Mouse (Mus musculus): ENCODE results near the gene Mybpc2. TPM values are rescaled to one million over a fixed set of nuclear protein-coding genes. Genes with fewer than 3 reads are reported as not detected.

Gene Mybpc2
- polyA plus RNA-seq, 1 experiment from 2014 or later = 0.05 TPM

GRCm38 (mm10) chr7:44469677-44470675 is 54.5 kb downstream of the Mybpc2 start:
- no peaks in the 10 kb centered on the region for H3K36me3 ChIP-seq (replicated peaks; ENCODE audit: control insufficient read depth, insufficient read depth)
- peak overlapping the region; percentile 93; the same call in 1 of the 2 replicates for H3K27ac ChIP-seq
- peak overlapping the region; percentile 28; the same call in 1 of the 2 replicates for H3K9ac ChIP-seq
- no peaks in the 10 kb centered on the region for H3K9me3 ChIP-seq (ENCODE audit: control insufficient read depth, low read length)
- DNase-seq (ENCODE audit: low spot score) (no peak), ATAC-seq (ENCODE audit: low FRiP score) (no peak)
- no peak overlapping the region for H3K4me3 ChIP-seq (replicated peaks; ENCODE audit: low read length)
- H3K4me2 ChIP-seq (replicated peaks) = 0 out of 2 replicates have a peak overlapping the region, but pooled peaks have one; percentile 65
- no peaks in the 10 kb centered on the region for H3K27me3 ChIP-seq (ENCODE audit: control insufficient read depth, insufficient read depth, low read length)
- H3K4me1 ChIP-seq (replicated peaks; ENCODE audit: control insufficient read depth, insufficient read depth, low read length) = peaks cover 37% of the 10 kb centered on the region
- WGBS = 90% methylated on average over 16 of the region's 16 CpGs

GRCm38 (mm10) chr7:44468644-44469285 is 55.7 kb downstream of the Mybpc2 start:
- Histone ChIP-seq H3K9me3 (ENCODE audit: control insufficient read depth, low read length) (no peaks in the 10 kb centered on the region), H3K4me1 (replicated peaks; ENCODE audit: control insufficient read depth, insufficient read depth, low read length) (peaks cover 40% of the 10 kb centered on the region)
- ATAC-seq (ENCODE audit: low FRiP score) = no peak

GRCm38 (mm10) chr7:44467811-44468411 is 56.5 kb downstream of the Mybpc2 start, which contains the start of gene Josd2:
Gene Josd2, plus strand, starts transcription at chr7:44467980.
- WGBS = under 1% methylated on average over 42 of the region's 42 CpGs
- no peaks in the 10 kb centered on the region for H3K27me3 ChIP-seq (ENCODE audit: control insufficient read depth, insufficient read depth, low read length)
- peaks cover 46% of the 10 kb centered on the region for H3K4me1 ChIP-seq (replicated peaks; ENCODE audit: control insufficient read depth, insufficient read depth, low read length)

More at GRCm38 (mm10) chr7:44468644-44469285, 55.7 kb downstream of the Mybpc2 start:
- no peak for DNase-seq (ENCODE audit: low spot score)
- peak overlapping the region; percentile 93 for H3K27ac ChIP-seq
- peak overlapping the region; percentile 43 for H3K4me3 ChIP-seq (replicated peaks; ENCODE audit: low read length)
- H3K27me3 ChIP-seq (ENCODE audit: control insufficient read depth, insufficient read depth, low read length) = no peaks in the 10 kb centered on the region
- WGBS = 50% methylated on average over 15 of the region's 15 CpGs
- peak overlapping the region; percentile 65 for H3K4me2 ChIP-seq (replicated peaks)
- peak overlapping the region; percentile 61 for H3K9ac ChIP-seq
- H3K36me3 ChIP-seq (replicated peaks; ENCODE audit: control insufficient read depth, insufficient read depth) = peaks cover 5% of the 10 kb centered on the region

GRCm38 (mm10) chr7:44466888-44467311 is 57.6 kb downstream of the Mybpc2 start:
- no peak overlapping the region for H3K9ac ChIP-seq
- no peak for ATAC-seq (ENCODE audit: low FRiP score)
- 79% methylated on average over 16 of the region's 16 CpGs for WGBS

More at GRCm38 (mm10) chr7:44467811-44468411, 56.5 kb downstream of the Mybpc2 start, which contains the start of gene Josd2:
- ATAC-seq (ENCODE audit: low FRiP score) (peak; percentile 92), DNase-seq (ENCODE audit: low spot score) (peak; percentile 95)
- Histone ChIP-seq H3K9ac (peak within 1 kb of the TSS; percentile 61), H3K36me3 (replicated peaks; ENCODE audit: control insufficient read depth, insufficient read depth) (peaks cover 14% of the 10 kb centered on the region), H3K4me2 (replicated peaks) (peak within 1 kb of the TSS; percentile 65), H3K9me3 (ENCODE audit: control insufficient read depth, low read length) (no peaks in the 10 kb centered on the region), H3K27ac (peak within 1 kb of the TSS; percentile 93), H3K4me3 (replicated peaks; ENCODE audit: low read length) (peak within 1 kb of the TSS; percentile 43)

GRCm38 (mm10) chr7:44466006-44466887 is 58.2 kb downstream of the Mybpc2 start:
- Histone ChIP-seq H3K27ac (peak overlapping the region; percentile 75), H3K27me3 (ENCODE audit: control insufficient read depth, insufficient read depth, low read length) (no peaks in the 10 kb centered on the region), H3K4me1 (replicated peaks; ENCODE audit: control insufficient read depth, insufficient read depth, low read length) (peaks cover 38% of the 10 kb centered on the region), H3K9me3 (ENCODE audit: control insufficient read depth, low read length) (no peaks in the 10 kb centered on the region), H3K36me3 (replicated peaks; ENCODE audit: control insufficient read depth, insufficient read depth) (peaks cover 30% of the 10 kb centered on the region), H3K4me3 (replicated peaks; ENCODE audit: low read length) (no peak overlapping the region), H3K9ac (no peak overlapping the region), H3K4me2 (replicated peaks) (no peak overlapping the region)
- ATAC-seq (ENCODE audit: low FRiP score) (no peak), DNase-seq (ENCODE audit: low spot score) (no peak)
- WGBS = 74% methylated on average over 10 of the region's 10 CpGs

More at GRCm38 (mm10) chr7:44466888-44467311, 57.6 kb downstream of the Mybpc2 start:
- H3K4me1 ChIP-seq (replicated peaks; ENCODE audit: control insufficient read depth, insufficient read depth, low read length) = peaks cover 38% of the 10 kb centered on the region
- H3K9me3 ChIP-seq (ENCODE audit: control insufficient read depth, low read length) = no peaks in the 10 kb centered on the region
- no peak overlapping the region for H3K4me2 ChIP-seq (replicated peaks)
- DNase-seq (ENCODE audit: low spot score) = no peak
- H3K36me3 ChIP-seq (replicated peaks; ENCODE audit: control insufficient read depth, insufficient read depth) = peaks cover 24% of the 10 kb centered on the region
- peak overlapping the region; percentile 93; the same call in 1 of the 2 replicates for H3K27ac ChIP-seq
- no peaks in the 10 kb centered on the region for H3K27me3 ChIP-seq (ENCODE audit: control insufficient read depth, insufficient read depth, low read length)
- H3K4me3 ChIP-seq (replicated peaks; ENCODE audit: low read length) = no peak overlapping the region

- Histone ChIP-seq H3K27me3 (ENCODE audit: control insufficient read depth, insufficient read depth, low read length) (no peaks in the 10 kb centered on the region), H3K27ac (peak within 1 kb of the TSS; percentile 75), H3K4me2 (replicated peaks) (no peak within 1 kb of the TSS), H3K9me3 (ENCODE audit: control insufficient read depth, low read length) (no peaks in the 10 kb centered on the region), H3K9ac (peak within 1 kb of the TSS; percentile 32; the same call in 1 of the 2 replicates), H3K4me1 (replicated peaks; ENCODE audit: control insufficient read depth, insufficient read depth, low read length) (peaks cover 38% of the 10 kb centered on the region), H3K4me3 (replicated peaks; ENCODE audit: low read length) (no peak within 1 kb of the TSS), H3K36me3 (replicated peaks; ENCODE audit: control insufficient read depth, insufficient read depth) (peaks cover 40% of the 10 kb centered on the region)
- DNase-seq (ENCODE audit: low spot score) (no peak), ATAC-seq (ENCODE audit: low FRiP score) (no peak)
- 55% methylated on average over 2 of the region's 2 CpGs for WGBS
Observed at GRCm38 (mm10) chr7:44465111-44465510, 59.3 kb downstream of the Mybpc2 start, which contains the start of gene Aspdh. Gene Aspdh, plus strand, starts transcription at chr7:44465391.

- H3K36me3 ChIP-seq (replicated peaks; ENCODE audit: control insufficient read depth, insufficient read depth) = peaks cover 46% of the 10 kb centered on the region
- ATAC-seq (ENCODE audit: low FRiP score) (no peak), DNase-seq (ENCODE audit: low spot score) (peak; percentile 85)
- H3K9ac ChIP-seq = peak overlapping the region; percentile 32; the same call in 1 of the 2 replicates
- H3K9me3 ChIP-seq (ENCODE audit: control insufficient read depth, low read length) = no peaks in the 10 kb centered on the region
- H3K4me3 ChIP-seq (replicated peaks; ENCODE audit: low read length) = no peak overlapping the region
- H3K27me3 ChIP-seq (ENCODE audit: control insufficient read depth, insufficient read depth, low read length) = no peaks in the 10 kb centered on the region
- 10% methylated on average over 4 of the region's 4 CpGs for WGBS
- peaks cover 36% of the 10 kb centered on the region for H3K4me1 ChIP-seq (replicated peaks; ENCODE audit: control insufficient read depth, insufficient read depth, low read length)
- H3K27ac ChIP-seq = peak overlapping the region; percentile 75
- no peak overlapping the region for H3K4me2 ChIP-seq (replicated peaks)
Observed at GRCm38 (mm10) chr7:44464511-44464910, 59.9 kb downstream of the Mybpc2 start.

- peaks cover 54% of the 10 kb centered on the region for H3K36me3 ChIP-seq (replicated peaks; ENCODE audit: control insufficient read depth, insufficient read depth)
- H3K27me3 ChIP-seq (ENCODE audit: control insufficient read depth, insufficient read depth, low read length) = no peaks in the 10 kb centered on the region
- no peak for DNase-seq (ENCODE audit: low spot score)
- peak overlapping the region; percentile 75 for H3K27ac ChIP-seq
- no peak for ATAC-seq (ENCODE audit: low FRiP score)
- H3K9me3 ChIP-seq (ENCODE audit: control insufficient read depth, low read length) = no peaks in the 10 kb centered on the region
- no peak overlapping the region for H3K4me2 ChIP-seq (replicated peaks)
- WGBS = 77% methylated on average over 10 of the region's 10 CpGs
- H3K9ac ChIP-seq = peak overlapping the region; percentile 32; the same call in 1 of the 2 replicates
- H3K4me1 ChIP-seq (replicated peaks; ENCODE audit: control insufficient read depth, insufficient read depth, low read length) = peaks cover 28% of the 10 kb centered on the region
- no peak overlapping the region for H3K4me3 ChIP-seq (replicated peaks; ENCODE audit: low read length)
Observed at GRCm38 (mm10) chr7:44463556-44464225, 60.8 kb downstream of the Mybpc2 start.

All from hindbrain, embryonic 14.5 days (tissue).